Mouse (Mus musculus) layer of hippocampus, adult 9-11 months (tissue): Measurements from ENCODE around the gene Efcab11.
A peak's percentile ranks its signal among the peaks of the same experiment; 100 is the strongest.

ENCODE experiments used
- DNase-seq: peaks from one replicate; pipeline ENCODE4 v3.0.0; 2022

Gene Efcab11

GRCm38 (mm10) chr12:99795921-99796320 lies 88.3 kb downstream of the Efcab11 start:
- DNase-seq, result no peak

- no peak for DNase-seq
These were observed 89.2 kb downstream of the Efcab11 start for GRCm38 (mm10) chr12:99794792-99795620.

GRCm38 (mm10) chr12:99794158-99794515 lies 90.1 kb downstream of the Efcab11 start:
- no peak for DNase-seq

- no peak for DNase-seq
These were observed 90.6 kb downstream of the Efcab11 start for GRCm38 (mm10) chr12:99793465-99794157.

GRCm38 (mm10) chr12:99789283-99789960 lies 94.8 kb downstream of the Efcab11 start:
- peak; percentile 64 for DNase-seq

GRCm38 (mm10) chr12:99781774-99782173 lies 102.5 kb downstream of the Efcab11 start:
- no peak for DNase-seq

- no peak for DNase-seq
These were observed 103.8 kb downstream of the Efcab11 start for GRCm38 (mm10) chr12:99780396-99780795.

GRCm38 (mm10) chr12:99779908-99780307 lies 104.3 kb downstream of the Efcab11 start:
- DNase-seq, result no peak

GRCm38 (mm10) chr12:99776497-99777139 lies 107.6 kb downstream of the Efcab11 start:
- no peak for DNase-seq

GRCm38 (mm10) chr12:99774864-99775263 lies 109.4 kb downstream of the Efcab11 start:
- DNase-seq, result no peak

- DNase-seq, result no peak
These were observed 110.5 kb downstream of the Efcab11 start for GRCm38 (mm10) chr12:99773636-99774193.

- no peak for DNase-seq
These were observed 113.2 kb downstream of the Efcab11 start for GRCm38 (mm10) chr12:99771018-99771417.

- no peak for DNase-seq
These were observed 114.6 kb downstream of the Efcab11 start for GRCm38 (mm10) chr12:99769626-99770025.

GRCm38 (mm10) chr12:99767691-99768090 lies 116.5 kb downstream of the Efcab11 start:
- DNase-seq, result no peak

GRCm38 (mm10) chr12:99765979-99766378 lies 118.3 kb downstream of the Efcab11 start:
- no peak for DNase-seq

- no peak for DNase-seq
These were observed 120.2 kb downstream of the Efcab11 start for GRCm38 (mm10) chr12:99764053-99764452.

GRCm38 (mm10) chr12:99757754-99758526 lies 126.3 kb downstream of the Efcab11 start:
- no peak for DNase-seq

GRCm38 (mm10) chr12:99756914-99757687 lies 127.1 kb downstream of the Efcab11 start:
- DNase-seq, result no peak

GRCm38 (mm10) chr12:99756213-99756612 lies 128.0 kb downstream of the Efcab11 start:
- DNase-seq, result no peak

GRCm38 (mm10) chr12:99752986-99753385 lies 131.3 kb downstream of the Efcab11 start:
- DNase-seq, result no peak

GRCm38 (mm10) chr12:99749391-99749790 lies 134.8 kb downstream of the Efcab11 start:
- DNase-seq, result no peak
